Mouse (Mus musculus): Measurements from ENCODE around the gene Trim63.
"Not testable (repeated sequence)": the region's sequence is repeated elsewhere in the genome, so short reads cannot be mapped to it uniquely, and the experiment has no call there.

Gene Trim63

DNA sequence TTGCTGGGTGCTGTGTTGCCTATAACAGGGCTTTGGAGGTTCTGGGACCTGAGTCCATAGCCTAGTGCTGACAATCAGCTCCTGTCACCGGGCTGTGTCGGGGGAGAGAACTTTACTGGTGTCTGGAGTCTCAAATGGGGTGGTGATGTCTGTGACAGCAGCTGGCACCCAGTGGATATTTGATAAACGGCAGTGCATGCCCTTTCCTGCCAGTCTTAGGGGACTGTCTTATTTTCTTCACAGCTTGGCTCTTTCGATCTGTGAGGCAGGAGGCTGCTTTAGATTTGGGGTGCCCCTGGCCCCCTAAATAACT is 15.5 kb upstream of the Trim63 start:
- DNase-seq: no peak

DNA sequence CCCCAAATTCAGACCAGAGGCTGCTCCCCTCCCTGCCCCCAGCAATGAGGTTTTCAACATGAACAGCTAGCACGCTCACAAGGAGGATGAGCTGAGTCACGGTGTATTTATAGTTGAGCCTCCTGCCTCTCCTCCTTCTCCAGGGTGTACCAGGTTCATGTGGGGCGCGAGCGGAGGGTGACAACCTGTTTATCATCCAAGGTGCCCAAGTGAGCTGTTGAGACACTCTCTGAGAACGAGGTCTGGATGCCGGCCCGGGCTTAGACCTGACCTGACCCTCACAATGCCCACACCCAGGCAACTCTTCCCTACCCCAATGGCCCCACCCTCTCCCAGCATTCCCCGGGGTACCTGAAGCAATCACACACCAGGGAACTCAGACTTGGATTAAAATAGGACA is 14.6 kb upstream of the Trim63 start:
- no peak for DNase-seq

DNA sequence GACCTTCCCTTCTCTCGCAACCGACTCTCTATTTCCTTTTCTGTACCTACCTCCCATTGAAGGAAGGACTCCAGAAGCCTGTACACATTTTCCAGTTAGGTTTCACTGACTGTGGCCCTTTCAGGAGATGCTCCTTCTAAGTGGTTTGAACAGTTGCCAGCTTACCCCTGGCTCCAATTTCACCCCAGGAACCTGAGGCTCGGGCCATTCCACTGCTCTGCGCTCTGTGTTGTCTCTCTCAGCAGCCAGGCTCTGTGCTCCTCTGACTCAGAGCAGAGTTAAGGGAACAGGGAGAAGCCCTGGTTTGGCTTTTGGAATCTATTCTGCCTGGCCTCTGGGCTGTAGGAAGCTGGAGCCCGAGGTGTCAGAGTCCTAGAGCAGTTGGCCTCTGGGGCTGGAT is 12.8 kb upstream of the Trim63 start:
- no peak for DNase-seq

- no peak for DNase-seq
Observed at GRCm38 (mm10) chr4:134306963-134307362, 8.0 kb upstream of the Trim63 start.

DNA sequence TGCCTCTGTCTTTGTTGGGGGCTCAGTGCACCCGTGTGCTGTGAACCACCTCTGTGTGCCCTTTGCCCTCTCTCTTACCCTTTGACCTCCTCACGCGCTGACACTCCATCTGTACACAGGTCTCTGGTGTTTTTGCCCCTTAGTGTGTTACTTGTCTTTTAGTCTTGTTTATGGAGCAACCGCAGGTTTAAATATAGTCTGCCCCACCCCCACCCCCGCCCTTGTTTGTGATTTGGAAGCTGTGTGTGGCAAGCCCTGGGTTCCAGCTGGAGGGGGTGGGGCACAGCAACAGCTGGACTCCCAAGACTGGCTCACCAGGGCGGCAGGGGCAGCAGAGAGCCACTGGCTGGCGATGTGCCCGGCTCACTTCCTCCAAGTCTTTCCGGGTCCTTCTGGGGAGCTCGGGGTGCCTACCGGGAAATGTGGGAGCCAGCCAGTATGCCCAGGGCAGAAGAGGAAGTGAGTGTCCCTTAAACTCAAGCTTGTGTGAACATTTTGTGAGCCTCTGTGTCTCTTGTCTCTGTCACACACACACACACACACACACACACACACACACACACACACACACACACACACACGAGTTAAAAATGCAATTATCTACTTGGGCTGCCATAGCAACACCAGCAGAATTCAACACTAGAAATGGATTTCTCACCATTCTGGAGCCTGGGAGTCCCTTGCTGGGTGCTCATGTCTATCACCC is 7.4 kb upstream of the Trim63 start:
- DNase-seq: peak; percentile 59

GRCm38 (mm10) chr4:134310106-134310505 is 4.8 kb upstream of the Trim63 start:
- no peak for DNase-seq

DNA sequence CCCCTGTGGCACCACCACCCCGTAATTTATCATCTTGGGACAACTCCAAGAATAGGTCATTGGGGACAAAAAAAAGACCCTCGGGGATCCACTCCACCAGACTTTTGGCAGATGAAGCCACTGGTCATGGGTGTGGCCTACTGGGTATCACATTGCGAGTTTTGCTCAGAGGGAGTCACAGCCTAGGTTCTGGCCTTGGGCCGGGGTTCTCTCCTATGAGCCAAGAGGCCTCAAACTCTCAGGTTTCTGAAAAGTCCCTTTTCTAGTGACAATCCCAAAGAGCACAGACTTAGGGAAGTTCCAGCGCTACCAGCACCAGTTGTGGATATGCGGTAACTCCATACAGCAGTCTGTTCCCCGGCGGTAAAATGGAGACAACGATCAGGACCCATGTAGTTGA is 4.3 kb upstream of the Trim63 start:
- no peak for DNase-seq

DNA sequence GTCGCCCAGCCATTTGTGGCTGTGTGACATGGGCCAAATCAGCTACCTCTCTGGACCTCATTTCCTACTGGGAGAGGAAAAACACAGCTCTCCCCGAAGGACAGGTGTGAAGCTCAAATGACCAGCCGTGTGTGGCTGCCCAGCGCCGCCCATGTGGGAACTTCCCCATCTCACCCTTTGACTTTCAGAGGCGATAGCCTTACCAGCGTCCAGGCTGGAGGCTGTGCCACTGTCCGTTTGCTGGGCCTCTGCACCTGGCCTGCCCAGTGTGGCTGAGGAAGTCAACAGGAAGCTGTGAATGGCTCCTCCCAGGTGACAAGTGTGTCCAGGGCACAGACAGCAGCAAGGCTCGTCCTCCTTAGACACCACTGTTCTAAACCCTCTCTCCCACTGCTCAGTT is 3.1 kb upstream of the Trim63 start:
- DNase-seq: no peak

DNA sequence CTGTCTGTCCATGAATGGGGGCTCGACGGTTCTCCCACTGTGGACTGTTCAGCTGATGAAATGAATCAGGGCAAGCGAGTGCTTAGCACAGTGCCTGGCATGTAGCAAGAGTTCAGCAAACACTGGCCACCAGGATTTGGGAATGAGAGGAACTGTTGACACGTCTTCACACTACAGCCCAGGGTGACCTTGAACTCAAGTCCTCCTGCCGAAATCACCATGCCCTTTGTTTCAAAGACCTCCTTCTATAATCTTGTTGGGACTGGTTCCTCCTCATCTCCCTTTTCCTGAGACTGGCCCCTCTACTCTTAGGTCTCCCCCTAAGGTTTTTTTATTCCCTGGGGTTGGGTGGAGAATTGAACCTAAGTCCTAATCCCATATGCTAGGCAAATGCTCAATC is 2.6 kb upstream of the Trim63 start:
- DNase-seq: no peak

DNA sequence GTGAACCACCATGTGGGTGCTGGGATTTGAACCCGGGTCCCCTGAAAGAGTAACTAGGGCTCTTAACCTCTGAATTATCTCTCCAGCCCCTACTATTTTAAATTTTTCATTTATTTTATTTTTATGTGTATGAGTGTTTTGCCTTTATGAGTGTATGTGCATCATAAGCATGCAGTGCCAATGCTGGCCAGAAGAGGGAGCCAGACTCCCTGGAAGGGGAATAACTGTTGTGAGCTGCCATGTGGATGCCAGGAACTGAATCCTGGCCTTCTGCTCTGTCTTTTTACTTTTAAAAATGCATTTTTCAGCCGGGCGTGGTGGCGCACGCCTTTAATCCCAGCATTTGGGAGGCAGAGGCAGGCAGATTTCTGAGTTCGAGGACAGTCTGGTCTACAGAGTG is 2.0 kb upstream of the Trim63 start:
- DNase-seq: no peak

- no peak for DNase-seq
Observed at GRCm38 (mm10) chr4:134314081-134314655, 752 bp upstream of the Trim63 start.

DNA sequence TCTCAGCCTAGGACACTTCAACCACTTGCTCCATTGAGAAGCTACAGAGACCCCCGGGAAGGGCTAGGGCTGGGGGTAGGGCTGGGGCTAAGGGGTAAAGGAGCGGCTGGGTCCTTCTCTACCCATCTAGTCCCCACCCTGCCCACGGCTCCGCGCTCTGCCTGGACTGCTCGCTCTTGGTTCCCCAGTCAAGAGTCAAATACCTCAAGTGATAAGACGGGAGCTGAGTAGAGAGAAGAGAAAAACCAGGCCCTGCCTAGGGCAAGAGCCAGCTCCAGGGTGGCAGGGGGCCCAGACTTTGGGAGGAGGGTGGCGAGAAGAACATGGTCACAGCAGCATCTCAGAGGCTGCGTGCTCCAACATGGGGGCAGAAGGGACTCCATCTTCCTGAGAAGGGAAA is 550 bp downstream of the Trim63 start:
- DNase-seq: no peak

DNA sequence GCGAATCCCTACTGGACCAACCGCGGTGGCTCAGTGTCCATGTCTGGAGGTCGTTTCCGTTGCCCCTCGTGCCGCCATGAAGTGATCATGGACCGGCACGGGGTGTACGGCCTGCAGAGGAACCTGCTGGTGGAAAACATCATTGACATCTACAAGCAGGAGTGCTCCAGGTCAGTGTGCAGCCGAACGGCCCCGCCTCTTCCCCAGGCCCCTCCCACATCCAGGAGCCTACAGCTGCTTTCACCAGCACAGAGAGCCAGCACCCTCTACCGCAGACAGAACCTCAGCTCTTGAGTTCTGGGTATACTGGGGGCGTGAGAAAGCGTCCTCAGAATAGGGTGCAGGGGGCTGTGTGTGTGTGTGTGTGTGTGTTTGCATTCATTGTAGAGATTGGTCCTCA is 1.5 kb downstream of the Trim63 start:
- DNase-seq: no peak

- no peak for DNase-seq
Observed at GRCm38 (mm10) chr4:134319074-134319473, 4.2 kb downstream of the Trim63 start.

- DNase-seq: no peak
Observed at GRCm38 (mm10) chr4:134319674-134320073, 4.8 kb downstream of the Trim63 start.

DNA sequence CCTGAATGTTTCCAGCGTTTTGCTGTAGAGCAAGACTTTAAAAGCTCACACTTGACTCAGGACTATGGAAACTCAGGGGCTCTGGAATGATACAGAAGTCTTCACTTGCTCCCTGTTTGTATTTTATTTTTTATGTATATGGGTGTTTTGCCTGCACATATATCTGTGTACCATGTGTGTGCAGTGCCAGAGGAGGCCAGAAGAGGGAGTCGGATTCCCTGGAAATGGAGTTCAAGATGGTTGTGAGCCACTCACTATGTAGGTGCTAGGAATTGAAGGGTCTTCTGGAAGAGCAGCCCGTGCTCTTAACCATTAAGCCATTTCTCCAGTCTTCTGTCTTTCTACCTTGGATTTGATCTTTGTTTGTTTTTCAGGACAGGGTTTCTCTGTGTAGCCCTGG is 6.6 kb downstream of the Trim63 start:
- DNase-seq: no peak

GRCm38 (mm10) chr4:134324655-134325054 is 9.7 kb downstream of the Trim63 start:
- DNase-seq: no peak

- no peak for DNase-seq
Observed at GRCm38 (mm10) chr4:134326859-134327530, 12.1 kb downstream of the Trim63 start.

- no peak for DNase-seq
Observed at GRCm38 (mm10) chr4:134328151-134328550, 13.2 kb downstream of the Trim63 start.

- no peak for DNase-seq
Observed at GRCm38 (mm10) chr4:134328832-134329231, 13.9 kb downstream of the Trim63 start.

DNA sequence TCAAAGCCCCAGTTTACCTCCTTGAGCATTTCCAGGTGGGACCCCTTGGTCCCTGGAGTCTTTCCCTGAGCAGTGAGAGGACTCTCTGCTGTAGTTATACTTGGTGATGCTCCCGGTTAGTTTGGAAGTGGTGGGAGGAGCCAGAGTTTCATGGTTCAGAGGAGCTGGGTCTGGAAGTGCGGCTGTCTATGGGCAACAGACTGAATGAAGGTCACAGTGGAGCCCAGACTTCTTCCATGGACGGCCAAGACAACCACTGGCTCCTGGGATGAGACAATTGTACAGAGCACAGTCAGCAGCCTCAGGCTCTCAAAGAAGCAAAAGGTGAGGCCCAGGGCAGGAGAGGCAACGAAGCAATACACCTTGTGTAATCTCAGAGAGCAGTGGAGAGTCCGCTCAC is 15.4 kb downstream of the Trim63 start:
- DNase-seq: no peak

DNA sequence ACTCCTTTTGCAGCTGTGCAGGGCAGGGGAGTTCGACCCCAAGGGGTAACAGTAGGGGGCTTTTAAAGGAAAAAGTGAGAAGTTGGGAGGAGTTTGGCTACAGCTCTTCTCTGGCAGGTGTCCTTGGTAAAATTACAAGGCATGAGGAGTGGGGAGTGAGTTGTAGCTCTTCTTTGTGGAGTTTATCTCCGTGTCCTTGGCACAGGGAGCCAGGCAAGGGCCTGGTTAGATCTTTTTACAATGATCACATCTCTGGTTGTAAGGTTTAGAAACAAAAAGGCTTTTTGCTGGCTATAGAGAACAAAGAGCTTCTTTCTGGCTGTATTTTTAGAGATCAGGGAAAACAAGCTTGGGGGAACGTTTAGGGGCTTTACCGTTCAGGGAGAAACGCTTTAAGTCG is 26.3 kb downstream of the Trim63 start:
- DNase-seq: not testable (repeated sequence)

- DNase-seq: no peak
Observed at GRCm38 (mm10) chr4:134342213-134342779, 27.4 kb downstream of the Trim63 start.
